Mouse (Mus musculus) right cerebral cortex, postnatal 4 days (tissue): ENCODE data around the gene Prdm13.

Experiments
- DNase-seq: peaks from one replicate; pipeline ENCODE4 v3.0.0-alpha.2; 2022

Prdm13 gene

GRCm38 (mm10) chr4:21685595-21686091 lies at the start of gene Prdm13:
Prdm13 (minus strand) TSS chr4:21685963.
- no peak for DNase-seq

- peak; percentile 89 for DNase-seq
Observed at GRCm38 (mm10) chr4:21727615-21728165, 41.9 kb upstream of the Prdm13 start, which contains the start of gene Ccnc. Ccnc (plus strand) TSS chr4:21727701.

GRCm38 (mm10) chr4:21726912-21727614 lies 41.3 kb upstream of the Prdm13 start:
- peak; percentile 10 for DNase-seq

- no peak for DNase-seq
Observed at GRCm38 (mm10) chr4:21722752-21723334, 37.1 kb upstream of the Prdm13 start.

GRCm38 (mm10) chr4:21712147-21712546 lies 26.4 kb upstream of the Prdm13 start:
- peak; percentile 30 for DNase-seq

- no peak for DNase-seq
Observed at GRCm38 (mm10) chr4:21705046-21705445, 19.3 kb upstream of the Prdm13 start.

GRCm38 (mm10) chr4:21695638-21696254 lies 10.0 kb upstream of the Prdm13 start:
- peak; percentile 64 for DNase-seq

GRCm38 (mm10) chr4:21690221-21690620 lies 4.5 kb upstream of the Prdm13 start:
- no peak for DNase-seq

GRCm38 (mm10) chr4:21689492-21689941 lies 3.8 kb upstream of the Prdm13 start:
- no peak for DNase-seq

- DNase-seq = peak; percentile 30
Observed at GRCm38 (mm10) chr4:21688703-21689200, 3.0 kb upstream of the Prdm13 start.

GRCm38 (mm10) chr4:21687783-21688702 lies 2.3 kb upstream of the Prdm13 start:
- DNase-seq = no peak

- no peak for DNase-seq
Observed at GRCm38 (mm10) chr4:21686934-21687333, 1.2 kb upstream of the Prdm13 start.

- no peak for DNase-seq
Observed at GRCm38 (mm10) chr4:21686416-21686815, 653 bp upstream of the Prdm13 start.

GRCm38 (mm10) chr4:21684341-21684970 lies 1.3 kb downstream of the Prdm13 start:
- no peak for DNase-seq

- DNase-seq = no peak
Observed at GRCm38 (mm10) chr4:21682421-21683150, 3.2 kb downstream of the Prdm13 start.

- no peak for DNase-seq
Observed at GRCm38 (mm10) chr4:21680971-21681370, 4.8 kb downstream of the Prdm13 start.

- no peak for DNase-seq
Observed at GRCm38 (mm10) chr4:21679624-21680480, 5.9 kb downstream of the Prdm13 start.

- DNase-seq = peak; percentile 16
Observed at GRCm38 (mm10) chr4:21678975-21679623, 6.7 kb downstream of the Prdm13 start.
